19 mouse cellular contexts compared by ENCODE assay signal in the genomic region with DNA sequence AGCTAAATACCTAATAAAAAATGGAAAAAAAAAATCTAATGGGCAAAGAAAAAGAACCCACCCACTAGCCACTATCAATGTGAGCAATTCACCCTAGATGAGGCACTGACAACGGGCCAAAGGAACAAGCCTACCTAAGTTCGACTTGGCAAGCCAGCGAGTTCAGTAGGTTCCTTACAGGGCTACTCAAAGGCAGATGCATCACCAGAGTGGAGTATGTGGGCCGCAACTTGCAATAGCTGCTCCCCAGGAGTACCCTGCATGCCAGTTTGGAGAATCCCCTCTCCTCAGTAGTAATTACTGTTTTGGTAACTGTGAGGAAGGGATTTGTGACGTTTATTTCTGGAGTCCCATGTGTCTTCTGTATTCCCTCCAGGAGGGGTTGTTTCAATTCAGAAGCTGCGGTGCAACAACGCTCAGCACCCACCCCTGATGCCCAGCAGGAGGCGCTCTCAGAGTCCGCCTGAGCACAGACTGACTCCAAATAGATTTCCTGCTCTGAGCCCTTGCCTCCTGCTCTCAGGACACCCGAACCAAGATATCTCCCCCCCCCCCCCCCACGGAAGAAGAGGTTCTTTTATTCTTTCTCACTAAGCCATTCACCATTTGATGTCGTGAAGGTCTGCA.
A peak's percentile ranks its signal among the peaks of the same experiment; 100 is the strongest.
DNase-seq lines count a peak whose midpoint lies in the region; ATAC-seq and TF ChIP-seq lines count a peak whose summit lies in the region.
"Had no signal": no experiment of that assay in that cellular context is flagged by ENCODE, and none has a peak within 500 bp of the region (broad histone marks: within the 10 kb centered on the region; RNA-seq: fewer than 3 reads in every experiment).

No protein-coding gene starts in this region.

- peaks cover 11% of the 10 kb centered on the region for H3K4me1 ChIP-seq in heart, embryonic 10.5 days
- H3K4me1 ChIP-seq in lung, postnatal 0 days (ENCODE audit: insufficient read depth, low read depth, low read length) = no peaks in the 10 kb centered on the region
- H3K4me1 ChIP-seq in ES-Bruce4 (ENCODE audit: control insufficient read depth, insufficient read depth, low read length) = no peaks in the 10 kb centered on the region
- H3K4me1 ChIP-seq in olfactory bulb, adult 2 months (ENCODE audit: control insufficient read depth, insufficient read depth, low read length) = peaks cover 5% of the 10 kb centered on the region
- H3K4me1 ChIP-seq in cerebellum, adult 2 months (ENCODE audit: control insufficient read depth, insufficient read depth, low read length) = no peaks in the 10 kb centered on the region

- H3K4me3 ChIP-seq in heart, embryonic 10.5 days = no peak overlapping the region
- H3K4me3 ChIP-seq in lung, postnatal 0 days (ENCODE audit: low read depth, low read length) = no peak overlapping the region
- H3K4me3 ChIP-seq in ES-Bruce4 (ENCODE audit: low read depth, low read length) = no peak overlapping the region
- H3K4me3 ChIP-seq in olfactory bulb, adult 2 months (ENCODE audit: insufficient read depth, low read depth, low read length) = no peak overlapping the region
- H3K4me3 ChIP-seq in cerebellum, adult 2 months (replicated peaks; ENCODE audit: insufficient read depth, low read depth, low read length) = no peak overlapping the region
- H3K4me3 ChIP-seq: liver, embryonic 12.5 days; myocyte had no signal

- peak; percentile 60 for DNase-seq in heart, embryonic 10.5 days (ENCODE audit: low spot score)
- DNase-seq in heart, adult 9 months (ENCODE audit: low spot score in 2 of 2) = no peak
- no peak for DNase-seq in lung, postnatal 0 days (ENCODE audit: low spot score)
- no peak for DNase-seq in lung, postnatal 4 days
- no peak for DNase-seq in cerebellum, adult 2 months
- DNase-seq: adrenal gland, postnatal 36 days; cerebellum, postnatal 25 days; forebrain, postnatal 0 days; heart, postnatal 4 days; kidney, postnatal 10 days; layer of hippocampus, adult 9-11 months; lung, postnatal 10 days; thymus, adult 18-20 months had no signal

- H3K27me3 ChIP-seq in heart, embryonic 10.5 days (ENCODE audit: insufficient read depth, poor library complexity, severe bottlenecking) = no peaks in the 10 kb centered on the region
- H3K27me3 ChIP-seq in lung, postnatal 0 days (replicated peaks; ENCODE audit: insufficient read depth, low read length) = no peaks in the 10 kb centered on the region
- H3K27me3 ChIP-seq in ES-Bruce4 (ENCODE audit: control insufficient read depth, insufficient read depth, low read length, poor library complexity, severe bottlenecking) = no peaks in the 10 kb centered on the region
- H3K27me3 ChIP-seq in cerebellum, adult 2 months (ENCODE audit: control insufficient read depth, insufficient read depth, low read length) = no peaks in the 10 kb centered on the region
- H3K27me3 ChIP-seq: liver, embryonic 12.5 days had no signal

- H3K9ac ChIP-seq in lung, postnatal 0 days (replicated peaks; ENCODE audit: low read depth) = no peak overlapping the region
- H3K9ac ChIP-seq in ES-Bruce4 (ENCODE audit: low read depth, poor library complexity, severe bottlenecking) = no peak overlapping the region
- H3K9ac ChIP-seq: forebrain, postnatal 0 days; liver, embryonic 12.5 days had no signal

- H3K27ac ChIP-seq in heart, embryonic 10.5 days = no peak overlapping the region
- no peak overlapping the region for H3K27ac ChIP-seq in lung, postnatal 0 days (ENCODE audit: low read length)
- H3K27ac ChIP-seq in ES-Bruce4 (ENCODE audit: insufficient read depth, low read length) = no peak overlapping the region
- no peak overlapping the region for H3K27ac ChIP-seq in olfactory bulb, adult 2 months (ENCODE audit: insufficient read depth, low read depth, low read length)
- H3K27ac ChIP-seq in cerebellum, adult 2 months (ENCODE audit: insufficient read depth, low read length) = no peak overlapping the region
- H3K27ac ChIP-seq: liver, embryonic 12.5 days had no signal

- TF ChIP-seq CTCF in lung, postnatal 0 days (IDR thresholded peaks at IDR 0.05) = peak; percentile 23
- TF ChIP-seq CTCF in ES-Bruce4 (IDR thresholded peaks at IDR 0.05; ENCODE audit: low read depth, low read length) = peak; percentile 43
- TF ChIP-seq CTCF in olfactory bulb, adult 2 months (IDR thresholded peaks at IDR 0.05; ENCODE audit: insufficient read depth, low read depth, low read length) = peak; percentile 22; the same call in 1 of the 2 replicates
- TF ChIP-seq CTCF in cerebellum, adult 2 months (IDR thresholded peaks at IDR 0.05; ENCODE audit: borderline replicate concordance, insufficient read depth, low read depth, low read length) = no peak

- no peak overlapping the region for H3K4me2 ChIP-seq in lung, postnatal 0 days (replicated peaks; ENCODE audit: low read depth, low read length)
- H3K4me2 ChIP-seq: heart, embryonic 11.5 days; liver, embryonic 12.5 days had no signal

- no peak for TF ChIP-seq EP300 in lung, postnatal 0 days (IDR thresholded peaks at IDR 0.05)
- no peak for TF ChIP-seq EP300 in ES-Bruce4 (IDR thresholded peaks at IDR 0.05; ENCODE audit: insufficient read depth, low read depth, low read length)

- no peak for TF ChIP-seq POLR2A in ES-Bruce4 (IDR thresholded peaks at IDR 0.05; ENCODE audit: insufficient read depth, low read length)
- no peak for TF ChIP-seq POLR2A in olfactory bulb, adult 2 months (IDR thresholded peaks at IDR 0.05; ENCODE audit: insufficient read depth, low read depth, low read length)
- no peak for TF ChIP-seq POLR2A in cerebellum, adult 2 months (IDR thresholded peaks at IDR 0.05; ENCODE audit: borderline replicate concordance, insufficient read depth, low read length)

- WGBS in heart, embryonic 10.5 days = 57% methylated on average over 12 of the region's 12 CpGs
- WGBS in lung, postnatal 0 days = 61% methylated on average over 12 of the region's 12 CpGs
- WGBS in olfactory bulb, adult 2 months = 45% methylated on average over 12 of the region's 12 CpGs
- 69% methylated on average over 12 of the region's 12 CpGs for whole genome bisulfite sequencing in cerebellum, adult 2 months

- no peaks in the 10 kb centered on the region for H3K36me3 ChIP-seq in heart, embryonic 10.5 days
- no peaks in the 10 kb centered on the region for H3K36me3 ChIP-seq in lung, postnatal 0 days (ENCODE audit: insufficient read depth, low read length)
- no peaks in the 10 kb centered on the region for H3K36me3 ChIP-seq in ES-Bruce4 (ENCODE audit: control insufficient read depth, insufficient read depth, low read length, poor library complexity, severe bottlenecking)
- H3K36me3 ChIP-seq: liver, embryonic 12.5 days had no signal

- ATAC-seq in lung, postnatal 0 days = no peak
- ATAC-seq: activated CD4-positive, CD25-positive, alpha-beta regulatory T cell, adult 4 months; forebrain, postnatal 0 days; liver, embryonic 12.5 days had no signal

- no peaks in the 10 kb centered on the region for H3K9me3 ChIP-seq in heart, embryonic 10.5 days
- no peaks in the 10 kb centered on the region for H3K9me3 ChIP-seq in lung, postnatal 0 days (ENCODE audit: low read length)
- H3K9me3 ChIP-seq in ES-Bruce4 (replicated peaks; ENCODE audit: control insufficient read depth, insufficient read depth, low read length, poor library complexity, severe bottlenecking) = no peaks in the 10 kb centered on the region
- H3K9me3 ChIP-seq: liver, embryonic 12.5 days had no signal
